Mouse (Mus musculus) gonadal fat pad, adult 2 months (tissue): ENCODE results near the gene Efhd1. TPM values are rescaled to one million over a fixed set of nuclear protein-coding genes. Genes with fewer than 3 reads are reported as not detected.

Source experiments
- DNase-seq: peaks from one replicate; pipeline ENCODE4 v3.0.0-alpha.2; 2012; ENCODE audit warnings: low read depth
- polyA plus RNA-seq: library from polyadenylated mRNA; depleted of rRNA; stranded (reverse); fragments of >200 nt; gene quantifications from 2 replicates; pipeline ENCODE4 v1.2.3, GENCODE M21; 2012

Gene Efhd1
- polyA plus RNA-seq, 1 experiment, result 11.3 TPM

DNA sequence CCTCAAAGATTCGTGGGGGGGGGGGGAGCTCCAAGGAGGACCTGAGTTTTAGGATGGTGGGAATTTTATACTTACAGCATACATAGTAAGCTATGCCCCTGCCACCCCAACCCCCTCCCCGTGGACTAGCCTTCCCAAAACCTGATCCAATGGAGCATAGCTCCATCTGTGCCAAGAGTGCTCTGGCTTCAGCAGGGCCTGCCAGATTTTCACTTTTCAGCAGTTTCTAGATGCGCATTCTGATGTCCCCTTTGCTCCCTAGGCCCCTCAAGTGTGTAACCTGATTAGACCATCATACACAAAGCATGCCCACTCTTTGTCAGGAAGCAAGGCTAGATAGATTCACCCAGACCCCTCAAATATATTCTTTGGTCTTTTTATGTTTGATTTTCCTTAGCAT, 6.0 kb downstream of the Efhd1 start:
- no peak for DNase-seq

- no peak for DNase-seq
These were observed 6.7 kb downstream of the Efhd1 start for GRCm38 (mm10) chr1:87270641-87271467.

- no peak for DNase-seq
These were observed 7.4 kb downstream of the Efhd1 start for GRCm38 (mm10) chr1:87271596-87271995.

- no peak for DNase-seq
These were observed 8.3 kb downstream of the Efhd1 start for GRCm38 (mm10) chr1:87272462-87272861.

DNA sequence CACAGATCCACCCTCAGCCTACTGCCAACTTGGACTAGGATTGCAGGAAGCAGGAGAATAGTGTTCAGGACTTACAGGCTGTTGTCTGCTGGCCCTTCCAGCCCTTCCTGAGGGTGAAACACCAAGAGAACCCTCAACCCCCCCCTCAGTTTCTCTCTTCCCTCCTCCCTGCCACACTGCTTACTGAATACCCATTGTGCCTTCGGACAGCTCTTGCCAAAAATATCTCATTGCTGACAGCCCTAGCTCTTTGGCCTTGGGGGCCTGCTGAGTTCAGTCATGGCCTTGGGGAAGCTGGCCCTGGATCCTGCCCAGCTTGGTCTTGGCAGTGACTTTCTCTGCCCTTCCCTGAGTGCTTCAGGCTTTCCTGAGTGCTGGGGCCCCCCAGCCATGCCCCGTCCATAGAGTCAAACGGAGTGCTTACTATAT, 9.4 kb downstream of the Efhd1 start:
- no peak for DNase-seq

- no peak for DNase-seq
These were observed 10.0 kb downstream of the Efhd1 start for GRCm38 (mm10) chr1:87274134-87274533.

- no peak for DNase-seq
These were observed 11.0 kb downstream of the Efhd1 start for GRCm38 (mm10) chr1:87275151-87275550.

- DNase-seq, result no peak
These were observed 11.9 kb downstream of the Efhd1 start for GRCm38 (mm10) chr1:87276056-87276455.

DNA sequence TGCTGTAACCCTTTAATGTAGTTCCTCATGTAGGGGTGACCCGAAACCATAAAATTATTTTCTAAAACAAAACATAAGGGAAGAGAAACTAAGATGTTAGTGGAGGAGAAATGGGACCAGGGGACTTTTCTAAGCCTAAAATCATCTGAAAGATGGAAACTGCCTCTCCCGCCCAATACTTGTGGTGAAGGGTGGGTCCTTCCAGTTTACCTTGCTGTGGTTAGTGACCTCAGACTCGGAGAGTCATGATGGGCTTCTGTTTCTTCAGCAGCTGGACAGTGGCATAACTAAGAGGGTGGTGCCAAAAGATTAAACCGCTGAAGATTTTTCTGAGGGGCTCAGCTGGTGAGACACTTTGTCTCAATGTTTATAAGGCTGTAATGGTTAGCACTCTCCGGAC, 16.1 kb downstream of the Efhd1 start:
- DNase-seq, result no peak

- DNase-seq, result no peak
These were observed 17.6 kb downstream of the Efhd1 start for GRCm38 (mm10) chr1:87281599-87282412.

DNA sequence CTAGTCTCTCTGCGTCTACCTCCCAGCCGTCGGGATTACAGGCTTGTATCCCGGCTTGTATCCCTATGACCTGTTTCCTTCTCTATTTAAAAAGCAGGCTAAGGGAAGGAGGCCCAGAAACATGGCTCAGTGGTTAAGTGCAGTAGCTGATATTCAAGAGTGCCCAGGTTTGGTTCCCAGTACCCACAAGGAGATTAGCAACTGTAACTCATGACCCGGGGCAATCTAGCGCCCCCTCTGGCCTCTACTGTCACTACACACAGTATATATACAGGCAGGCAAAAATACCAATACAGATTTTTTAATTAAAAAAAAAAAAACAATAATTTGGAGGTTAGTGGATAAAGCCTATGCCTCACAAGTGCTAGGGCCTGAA, 18.2 kb downstream of the Efhd1 start:
- DNase-seq, result no peak

GRCm38 (mm10) chr1:87283410-87283960, 19.3 kb downstream of the Efhd1 start:
- DNase-seq, result no peak

GRCm38 (mm10) chr1:87287105-87287504, 22.9 kb downstream of the Efhd1 start:
- no peak for DNase-seq

DNA sequence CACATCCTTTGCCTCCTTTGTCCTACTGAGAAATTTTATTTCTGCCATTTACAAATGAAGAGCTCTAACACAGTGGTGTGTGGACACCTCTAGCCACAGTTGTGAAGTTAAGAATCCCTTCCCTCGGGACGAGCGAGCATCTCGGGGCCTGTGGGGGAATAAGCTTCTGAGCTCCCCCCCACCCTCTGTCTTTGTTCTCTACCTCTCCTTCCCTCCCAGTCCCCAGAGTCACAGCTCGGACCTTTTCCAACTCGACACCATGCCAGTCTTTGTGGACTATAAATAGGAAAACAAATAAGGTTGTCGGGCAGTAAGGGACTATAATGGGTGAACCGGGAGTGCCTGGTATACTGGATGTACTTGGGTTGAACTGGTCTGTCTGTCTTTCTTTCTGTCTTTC, 27.3 kb downstream of the Efhd1 start:
- DNase-seq, result no peak

- no peak for DNase-seq
These were observed 28.4 kb downstream of the Efhd1 start for GRCm38 (mm10) chr1:87292420-87293190.

GRCm38 (mm10) chr1:87294063-87294710, 30.0 kb downstream of the Efhd1 start:
- DNase-seq, result no peak

GRCm38 (mm10) chr1:87294951-87295350, 30.8 kb downstream of the Efhd1 start:
- no peak for DNase-seq

DNA sequence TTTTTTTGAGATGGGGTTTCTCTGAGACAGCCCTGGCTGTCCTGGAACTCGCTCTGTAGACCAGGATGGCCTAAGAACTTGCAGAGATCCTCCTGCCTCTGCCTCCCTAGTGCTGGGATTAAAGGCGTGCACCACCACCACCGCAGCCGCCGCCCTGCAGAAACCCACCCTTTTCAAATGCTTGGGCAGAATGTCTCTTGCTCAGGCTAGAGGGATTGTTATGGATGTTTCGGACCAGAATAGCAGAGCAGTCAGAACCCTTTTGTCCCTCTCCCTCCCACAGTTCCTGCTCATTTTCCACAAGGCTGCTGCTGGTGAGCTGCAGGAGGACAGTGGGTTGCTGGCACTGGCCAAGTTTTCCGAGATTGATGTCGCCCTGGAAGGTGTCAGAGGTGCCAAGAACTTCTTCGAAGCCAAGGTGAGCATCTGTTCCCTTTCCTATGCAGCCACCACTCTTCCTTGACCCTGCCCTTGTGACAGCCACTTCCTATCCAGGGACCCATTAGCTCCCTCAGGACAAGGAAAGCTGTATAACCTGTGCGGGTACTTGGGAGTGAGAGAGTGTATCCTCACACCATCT, 33.3 kb downstream of the Efhd1 start:
- DNase-seq, result no peak

- no peak for DNase-seq
These were observed 36.5 kb downstream of the Efhd1 start for GRCm38 (mm10) chr1:87300360-87301286.

DNA sequence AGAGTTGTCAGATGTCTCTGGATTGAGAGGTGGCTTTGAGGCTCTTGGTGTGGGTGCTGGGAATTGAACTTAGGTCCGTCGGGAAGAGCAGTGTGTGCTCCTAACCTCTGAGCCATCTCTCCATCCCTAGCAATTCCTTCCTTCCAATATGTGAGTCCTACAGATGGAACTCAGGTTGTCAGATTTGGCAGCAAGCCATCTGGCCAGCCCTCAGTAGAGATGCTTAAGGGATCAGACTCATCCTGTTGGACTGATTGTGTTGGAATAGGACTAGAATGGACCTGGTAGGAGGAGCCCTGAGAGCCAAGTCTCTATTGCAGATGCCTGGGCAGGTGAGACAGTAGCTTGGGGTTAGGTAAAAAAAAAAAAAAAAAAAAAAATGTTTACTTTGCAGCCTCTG, 37.8 kb downstream of the Efhd1 start:
- no peak for DNase-seq
